Mouse (Mus musculus) embryonic facial prominence, embryonic 11.5 days (tissue): ENCODE data around the gene Vdac1. TPM values are rescaled to one million over a fixed set of nuclear protein-coding genes. Genes with fewer than 3 reads are reported as not detected.
A peak's percentile ranks its signal among the peaks of the same experiment; 100 is the strongest.

Experiments
- ATAC-seq: fragments of 200-750 bp; cut with Nextera tagmentation; replicated peaks from 2 replicates; pipeline ENCODE4 v1.8.0; 2017; ENCODE audit warnings: low read depth; ENCODE audit not compliant: insufficient number of reproducible peaks, low FRiP score, low TSS enrichment
- DNase-seq: peaks from one replicate; pipeline ENCODE4 v3.0.0-alpha.2; 2015; ENCODE audit warnings: low spot score
- H3K27ac ChIP-seq: fragments of 300-500 bp; sonication (generic); replicated peaks from 2 replicates; pipeline ENCODE4 v1.5.1; 2014; ENCODE audit warnings: mild to moderate bottlenecking, low read depth, low read length, control low read depth
- H3K27me3 ChIP-seq: fragments of 300-500 bp; sonication (generic); 2 replicates; pipeline ENCODE4 v1.6.1; 2014; ENCODE audit warnings: mild to moderate bottlenecking, low read length, moderate library complexity, mixed read lengths; ENCODE audit not compliant: control insufficient read depth, insufficient read depth
- H3K36me3 ChIP-seq: fragments of 300-500 bp; sonication (generic); replicated peaks from 2 replicates; pipeline ENCODE4 v1.6.1; 2014; ENCODE audit warnings: low read depth, mild to moderate bottlenecking, low read length, moderate library complexity, mixed read lengths; ENCODE audit not compliant: control insufficient read depth, insufficient read depth
- H3K4me1 ChIP-seq: fragments of 300-500 bp; sonication (generic); 2 replicates; pipeline ENCODE4 v1.6.1; 2014; ENCODE audit warnings: low read length, mixed read lengths; ENCODE audit not compliant: control insufficient read depth, insufficient read depth
- H3K4me2 ChIP-seq: fragments of 300-500 bp; sonication (generic); 2 replicates; pipeline ENCODE4 v1.6.1; 2014; ENCODE audit warnings: low read depth, mild to moderate bottlenecking, control low read depth, low read length, moderate library complexity
- H3K4me3 ChIP-seq: fragments of 300-500 bp; sonication (generic); 2 replicates; pipeline ENCODE4 v1.5.1; 2014; ENCODE audit warnings: low read depth, low read length, control low read depth
- H3K9ac ChIP-seq: fragments of 300-500 bp; sonication (generic); replicated peaks from 2 replicates; pipeline ENCODE4 v1.6.1; 2014; ENCODE audit warnings: mild to moderate bottlenecking, control low read depth, low read length
- H3K9me3 ChIP-seq: fragments of 300-500 bp; sonication (generic); replicated peaks from 2 replicates; pipeline ENCODE4 v1.6.1; 2016; ENCODE audit warnings: mild to moderate bottlenecking, low read length, inconsistent platforms, mixed read lengths; ENCODE audit not compliant: control insufficient read depth
- WGBS: fragments of 180-500 bp; shearing (Covaris S2); extraction: QIAGEN DNeasy Blood & Tissue Kit; methylation state at CpG from one replicate; pipeline ENCODE4 v1.1.7; 2014; 5-methylcytosine and 5-hydroxymethylcytosine counted together
- polyA plus RNA-seq: library from polyadenylated mRNA; unstranded; fragments of >200 nt; fragmentation: Nextera tagmentation; extraction: Ambion mirVana; gene quantifications from 2 replicates; pipeline ENCODE4 v1.2.1, GENCODE M21; 2014

The Vdac1 gene
- polyA plus RNA-seq, 1 experiment from 2014 or later: 222 TPM

DNA sequence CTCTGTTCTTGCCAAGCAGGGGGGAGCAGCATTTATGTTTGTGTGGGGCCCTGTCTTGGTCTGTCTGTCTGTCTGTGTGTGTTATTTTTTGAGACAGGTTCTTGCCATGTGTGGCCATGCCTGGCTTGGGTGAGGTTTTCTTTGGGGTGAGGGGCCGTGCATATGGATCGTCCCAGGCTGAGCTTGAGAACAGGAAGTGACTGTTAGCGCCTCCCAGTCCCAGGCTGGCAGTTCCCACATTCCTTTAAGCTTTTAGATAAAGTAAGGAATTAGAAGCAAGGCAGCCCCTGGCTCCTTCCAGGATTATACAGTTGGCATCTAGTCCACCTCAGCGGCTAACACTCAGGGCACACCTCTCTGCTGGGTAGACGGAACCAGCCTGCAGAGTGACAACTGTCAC lies 48.7 kb downstream of the Vdac1 start:
- Histone ChIP-seq H3K9ac (no peak overlapping the region), H3K27me3 (no peaks in the 10 kb centered on the region), H3K27ac (no peak overlapping the region), H3K36me3 (peaks cover 5% of the 10 kb centered on the region; the same call in 1 of the 2 replicates), H3K4me1 (no peaks in the 10 kb centered on the region), H3K9me3 (no peaks in the 10 kb centered on the region), H3K4me3 (no peak overlapping the region), H3K4me2 (no peak overlapping the region)
- ATAC-seq (no peak), DNase-seq (no peak)
- 67% methylated on average over 5 of the region's 5 CpGs for WGBS

DNA sequence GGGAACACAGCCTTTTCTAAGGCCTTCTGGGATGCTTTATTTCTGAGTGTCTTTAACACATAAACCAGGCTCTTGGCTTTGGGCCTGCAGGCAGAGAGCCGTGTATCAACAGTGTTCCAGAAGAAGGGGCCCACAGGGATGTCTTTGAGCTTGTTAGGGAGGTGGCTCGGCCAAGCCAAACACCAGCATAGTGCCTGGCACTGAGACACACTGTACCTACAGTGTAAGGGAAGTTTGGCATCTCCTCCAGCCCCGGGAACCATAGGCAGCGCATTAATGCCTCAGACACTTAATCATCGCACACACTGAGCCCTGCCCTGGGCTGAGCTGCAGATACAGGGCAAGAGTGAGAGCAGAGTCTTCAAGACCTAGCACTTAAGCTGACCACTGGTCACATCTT lies 57.7 kb downstream of the Vdac1 start:
- 83% methylated on average over 5 of the region's 5 CpGs for WGBS
- DNase-seq: no peak

DNA sequence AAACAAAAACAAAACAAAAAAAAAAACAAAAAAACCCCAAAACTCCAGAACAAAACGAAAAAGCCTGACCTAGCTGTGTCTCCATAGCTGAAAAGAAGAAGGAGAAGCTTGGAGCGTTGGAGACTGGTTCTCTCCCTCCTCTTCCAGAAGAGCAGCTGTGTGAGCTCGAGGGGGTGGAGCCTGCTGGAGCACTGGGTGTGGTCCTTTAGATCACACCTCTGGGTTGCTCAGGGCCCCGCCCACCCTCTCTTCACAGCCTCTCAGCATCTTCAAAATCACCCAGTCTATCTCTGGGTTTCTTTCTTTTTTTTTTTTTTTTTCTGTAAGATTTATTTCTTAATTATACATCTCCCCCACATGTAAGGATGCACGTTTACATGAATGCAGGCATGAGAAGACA lies 58.6 kb downstream of the Vdac1 start:
- H3K4me1 ChIP-seq: no peaks in the 10 kb centered on the region
- H3K9me3 ChIP-seq: no peaks in the 10 kb centered on the region
- no peaks in the 10 kb centered on the region for H3K36me3 ChIP-seq
- 42% methylated on average over 5 of the region's 5 CpGs for WGBS
- no peak overlapping the region for H3K9ac ChIP-seq
- DNase-seq (no peak), ATAC-seq (no peak)
- H3K27me3 ChIP-seq: no peaks in the 10 kb centered on the region
- no peak overlapping the region for H3K27ac ChIP-seq
- no peak overlapping the region for H3K4me3 ChIP-seq
- H3K4me2 ChIP-seq: no peak overlapping the region

More for the DNA sequence above, 57.7 kb downstream of the Vdac1 start:
- Histone ChIP-seq H3K4me3 (no peak overlapping the region), H3K9ac (no peak overlapping the region), H3K4me2 (no peak overlapping the region), H3K4me1 (no peaks in the 10 kb centered on the region), H3K9me3 (no peaks in the 10 kb centered on the region), H3K36me3 (no peaks in the 10 kb centered on the region), H3K27me3 (no peaks in the 10 kb centered on the region), H3K27ac (no peak overlapping the region)
- ATAC-seq: no peak

DNA sequence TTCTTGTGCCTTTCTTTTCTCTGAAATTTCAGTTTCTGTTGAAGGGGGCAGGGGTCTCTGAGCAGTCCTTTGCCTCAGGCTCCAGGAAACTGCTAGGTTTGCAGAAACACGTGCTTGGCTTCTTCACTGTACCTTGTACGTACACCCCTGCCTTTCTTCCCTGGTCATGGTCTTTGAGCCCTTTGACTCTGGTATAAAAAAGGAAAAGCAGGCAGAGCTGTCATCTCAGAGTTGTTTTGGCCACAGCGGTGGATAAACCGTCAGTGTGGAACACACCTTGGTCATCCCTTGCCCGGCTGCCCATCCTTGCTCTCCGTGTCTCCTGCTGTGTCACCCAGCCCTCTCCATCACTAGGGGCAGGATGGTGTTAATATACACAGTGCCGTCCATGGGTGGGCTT lies 59.2 kb downstream of the Vdac1 start:
- Histone ChIP-seq H3K27ac (no peak overlapping the region), H3K9me3 (no peaks in the 10 kb centered on the region), H3K27me3 (no peaks in the 10 kb centered on the region), H3K9ac (no peak overlapping the region), H3K36me3 (no peaks in the 10 kb centered on the region), H3K4me1 (no peaks in the 10 kb centered on the region), H3K4me3 (no peak overlapping the region), H3K4me2 (no peak overlapping the region)
- ATAC-seq: no peak
- no peak for DNase-seq
- 76% methylated on average over 7 of the region's 7 CpGs for WGBS

DNA sequence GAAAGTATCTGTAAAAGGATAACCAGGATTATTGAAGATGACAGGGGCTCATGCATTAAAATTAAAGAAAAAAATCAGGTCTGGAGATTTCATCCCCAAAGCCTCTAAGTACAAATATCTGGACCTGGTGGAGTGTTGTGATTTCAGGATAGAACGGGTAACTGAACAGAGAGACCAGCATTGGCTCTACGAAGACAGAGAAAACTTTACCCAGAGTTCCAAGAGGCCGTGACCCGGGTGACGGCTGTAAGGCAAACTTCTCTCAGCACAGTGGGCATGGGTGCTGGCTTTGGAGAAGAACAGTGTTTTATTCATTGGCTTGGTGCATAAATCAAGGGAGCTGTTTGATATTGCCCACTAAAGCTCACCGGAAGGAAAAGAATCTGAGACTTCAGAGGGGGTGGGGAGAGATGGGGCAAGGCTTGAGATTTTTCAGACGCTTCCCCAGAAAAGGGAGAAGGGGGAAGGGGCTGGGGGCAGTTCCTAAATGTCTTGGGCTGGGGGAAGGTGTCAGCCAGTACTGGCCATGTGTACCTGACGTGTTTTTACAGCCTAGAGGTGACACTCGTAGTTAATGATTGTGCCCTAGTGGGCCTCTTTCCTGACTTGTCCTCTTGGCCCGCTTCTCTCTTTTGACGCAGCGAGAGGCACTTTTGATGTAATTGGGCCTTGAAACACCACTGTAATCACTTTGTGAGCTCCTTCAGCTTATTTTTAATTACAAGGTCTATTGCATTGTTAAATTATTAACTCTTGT lies 59.8 kb downstream of the Vdac1 start:
- Histone ChIP-seq H3K4me2 (no peak overlapping the region), H3K36me3 (no peaks in the 10 kb centered on the region), H3K27ac (no peak overlapping the region), H3K4me1 (no peaks in the 10 kb centered on the region), H3K9ac (no peak overlapping the region), H3K9me3 (no peaks in the 10 kb centered on the region), H3K4me3 (no peak overlapping the region), H3K27me3 (no peaks in the 10 kb centered on the region)
- no peak for DNase-seq
- no peak for ATAC-seq
- WGBS: 74% methylated on average over 12 of the region's 12 CpGs

DNA sequence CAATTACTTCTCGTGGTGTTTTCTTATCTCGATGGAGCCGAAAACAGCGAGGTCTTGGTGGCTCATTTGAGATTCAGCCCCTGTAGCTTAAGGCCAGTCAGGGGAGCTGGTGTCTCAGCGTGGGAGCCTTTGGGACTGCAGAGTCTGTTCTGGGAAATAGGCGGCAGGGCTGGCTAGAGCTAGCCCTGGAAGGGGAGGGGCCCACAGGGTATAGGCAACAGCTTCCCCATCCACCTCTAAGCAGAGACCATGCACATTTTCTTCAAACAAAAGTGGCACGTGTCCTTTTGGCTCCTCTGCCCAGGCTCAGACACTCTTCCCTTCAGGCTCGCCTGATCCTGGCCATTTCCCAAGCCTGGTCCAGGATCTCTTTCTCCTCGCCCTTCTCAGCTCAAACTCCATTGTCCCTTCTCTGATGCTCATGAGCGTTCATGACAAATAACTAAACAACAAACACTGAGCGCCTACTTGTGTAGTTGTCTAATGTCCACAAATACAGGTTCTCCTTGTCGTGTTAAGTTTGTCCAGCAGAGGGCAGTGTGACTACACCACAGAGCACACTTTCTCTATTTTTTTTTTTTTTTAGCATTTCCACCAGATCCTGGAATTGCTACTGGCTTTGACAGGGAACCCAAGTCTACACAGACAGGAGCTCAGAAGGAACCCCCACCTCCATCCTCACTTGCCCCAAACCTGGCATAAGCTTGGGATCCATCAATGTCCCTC lies 60.6 kb downstream of the Vdac1 start:
- DNase-seq (peak; percentile 81), ATAC-seq (no peak)
- WGBS: 39% methylated on average over 12 of the region's 12 CpGs
- no peak overlapping the region for H3K4me3 ChIP-seq
- no peak overlapping the region for H3K9ac ChIP-seq
- no peaks in the 10 kb centered on the region for H3K4me1 ChIP-seq
- H3K27me3 ChIP-seq: no peaks in the 10 kb centered on the region
- H3K9me3 ChIP-seq: no peaks in the 10 kb centered on the region
- no peak overlapping the region for H3K4me2 ChIP-seq
- no peak overlapping the region for H3K27ac ChIP-seq
- no peaks in the 10 kb centered on the region for H3K36me3 ChIP-seq

DNA sequence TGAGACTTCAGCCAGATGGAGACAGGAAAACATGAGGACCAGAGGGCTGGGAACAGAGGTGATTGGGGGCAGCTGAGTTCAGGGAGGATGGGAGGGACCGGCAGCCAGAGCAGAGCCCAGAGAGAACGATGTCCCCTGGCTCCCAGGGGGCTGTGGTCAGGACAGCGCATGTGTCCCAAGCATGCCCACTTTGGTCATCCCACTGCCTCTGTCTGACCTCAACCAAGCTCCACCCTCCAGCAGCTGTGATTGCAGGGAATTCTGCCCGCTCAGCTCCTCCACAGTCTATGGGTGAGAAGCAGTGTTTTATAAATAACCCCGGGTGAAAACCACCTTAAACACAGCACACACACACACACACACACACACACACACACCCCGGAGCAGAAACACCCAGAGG lies 68.8 kb downstream of the Vdac1 start:
- H3K9ac ChIP-seq: no peak overlapping the region
- ATAC-seq (no peak), DNase-seq (no peak)
- no peak overlapping the region for H3K4me2 ChIP-seq
- H3K4me1 ChIP-seq: no peaks in the 10 kb centered on the region
- no peaks in the 10 kb centered on the region for H3K27me3 ChIP-seq
- no peaks in the 10 kb centered on the region for H3K9me3 ChIP-seq
- H3K4me3 ChIP-seq: no peak overlapping the region
- H3K27ac ChIP-seq: no peak overlapping the region
- WGBS: 73% methylated on average over 6 of the region's 6 CpGs
- H3K36me3 ChIP-seq: no peaks in the 10 kb centered on the region

DNA sequence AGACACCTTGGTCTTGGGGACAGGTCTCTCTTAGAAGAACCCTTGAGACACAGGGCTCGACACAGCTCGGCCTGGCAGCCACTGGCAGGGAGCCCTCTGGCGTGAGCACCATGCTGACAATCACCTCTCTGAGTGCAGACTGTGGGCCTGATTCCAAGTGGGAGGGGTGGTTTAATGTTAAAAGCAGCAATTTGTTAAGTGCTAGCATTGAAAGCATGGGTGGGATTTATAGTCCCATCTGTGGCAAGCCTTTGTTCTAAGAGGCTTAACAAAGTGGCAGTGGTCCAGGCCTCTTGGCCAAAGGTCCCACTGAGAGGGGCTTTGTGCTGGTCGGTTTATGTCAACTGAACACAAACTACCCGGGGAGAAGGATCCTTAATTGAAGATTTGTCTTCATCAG lies 70.9 kb downstream of the Vdac1 start:
- 79% methylated on average over 5 of the region's 5 CpGs for WGBS
- no peak overlapping the region for H3K4me3 ChIP-seq
- H3K4me1 ChIP-seq: no peaks in the 10 kb centered on the region
- no peaks in the 10 kb centered on the region for H3K36me3 ChIP-seq
- no peak overlapping the region for H3K27ac ChIP-seq
- H3K9ac ChIP-seq: no peak overlapping the region
- no peaks in the 10 kb centered on the region for H3K9me3 ChIP-seq
- DNase-seq (no peak), ATAC-seq (no peak)
- H3K27me3 ChIP-seq: no peaks in the 10 kb centered on the region
- H3K4me2 ChIP-seq: no peak overlapping the region
